Mouse (Mus musculus): Measurements from ENCODE around the gene Krtap31-2. TPM values are rescaled to one million over a fixed set of nuclear protein-coding genes. Genes with fewer than 3 reads are reported as not detected.
A peak's percentile ranks its signal among the peaks of the same experiment; 100 is the strongest.

The Krtap31-2 gene
- polyA plus RNA-seq (2012; rRNA removed), result not detected in 2 replicates

- Histone ChIP-seq H3K4me1 (ENCODE audit: control insufficient read depth, insufficient read depth, low read length) (no peaks in the 10 kb centered on the region), H3K4me3 (ENCODE audit: insufficient read depth, low read length) (no peak within 1 kb of the TSS)
Observed at GRCm38 (mm10) chr11:99935991-99936390, at the start of gene Krtap31-2. TSS of gene Krtap31-2 (plus strand) at chr11:99936291.

DNA sequence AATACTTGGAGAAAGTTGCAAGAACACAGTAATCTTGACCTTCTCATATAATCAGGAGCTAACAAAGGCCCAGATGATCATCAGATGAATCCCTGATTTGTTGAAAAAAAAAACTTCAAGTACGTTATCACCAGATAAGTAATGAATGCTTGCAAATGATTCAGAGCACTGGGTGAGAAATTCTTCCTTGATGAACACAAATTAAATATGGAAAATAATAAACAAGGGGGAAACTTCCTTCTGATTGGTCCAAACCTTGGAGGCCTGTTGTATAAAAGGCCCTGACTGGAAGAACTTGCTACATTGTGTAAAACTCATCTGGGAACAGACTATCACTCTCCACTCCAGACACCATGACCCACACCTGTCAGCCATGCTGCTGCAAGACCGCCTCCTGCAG lies 28.5 kb upstream of the Krtap31-2 start, which contains the start of gene Krtap31-1:
Gene Krtap31-1 (plus strand): TSS at position 301 of the 400 bp plus-strand sequence.
- TF ChIP-seq POLR2A (IDR thresholded peaks at IDR 0.05; ENCODE audit: extremely low read depth, insufficient read depth, low read length) (no peak), CTCF (IDR thresholded peaks at IDR 0.05; ENCODE audit: extremely low read depth, insufficient read depth, low read length) (no peak)
- Histone ChIP-seq H3K27ac (ENCODE audit: insufficient read depth, low read length) (no peak within 1 kb of the TSS), H3K4me3 (ENCODE audit: insufficient read depth, low read length) (no peak within 1 kb of the TSS), H3K4me1 (ENCODE audit: control insufficient read depth, insufficient read depth, low read length) (no peaks in the 10 kb centered on the region)

More at GRCm38 (mm10) chr11:99935991-99936390, at the start of gene Krtap31-2:
- no peak within 1 kb of the TSS for H3K27ac ChIP-seq (ENCODE audit: insufficient read depth, low read length)
- no peak for TF ChIP-seq POLR2A (IDR thresholded peaks at IDR 0.05; ENCODE audit: extremely low read depth, insufficient read depth, low read length)

DNA sequence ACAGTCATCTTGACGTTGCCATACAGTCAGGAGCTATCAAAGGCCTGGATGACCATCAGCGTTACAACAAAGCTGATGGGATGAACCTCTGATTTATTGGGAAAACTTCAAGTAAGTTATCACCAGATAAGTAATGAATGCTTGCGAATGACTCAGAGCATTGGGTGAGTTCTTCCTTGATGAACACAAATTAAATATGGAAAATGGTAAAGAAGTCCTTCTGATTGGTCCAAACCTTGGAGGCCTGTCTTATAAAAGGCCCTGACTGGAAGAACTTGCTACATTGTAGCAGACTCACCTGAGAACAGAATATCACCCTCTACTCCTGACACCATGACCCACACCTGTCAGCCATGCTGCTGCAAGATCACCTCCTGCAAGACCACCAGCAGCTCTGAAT lies 21.6 kb upstream of the Krtap31-2 start, which contains the start of gene Gm11565:
Gene Gm11565 (plus strand): TSS at position 301 of the 400 bp plus-strand sequence.
- Histone ChIP-seq H3K4me3 (ENCODE audit: insufficient read depth, low read length) (no peak within 1 kb of the TSS), H3K27ac (ENCODE audit: insufficient read depth, low read length) (no peak within 1 kb of the TSS), H3K4me1 (ENCODE audit: control insufficient read depth, insufficient read depth, low read length) (no peaks in the 10 kb centered on the region)
- TF ChIP-seq CTCF (IDR thresholded peaks at IDR 0.05; ENCODE audit: extremely low read depth, insufficient read depth, low read length) (no peak), POLR2A (IDR thresholded peaks at IDR 0.05; ENCODE audit: extremely low read depth, insufficient read depth, low read length) (no peak)

DNA sequence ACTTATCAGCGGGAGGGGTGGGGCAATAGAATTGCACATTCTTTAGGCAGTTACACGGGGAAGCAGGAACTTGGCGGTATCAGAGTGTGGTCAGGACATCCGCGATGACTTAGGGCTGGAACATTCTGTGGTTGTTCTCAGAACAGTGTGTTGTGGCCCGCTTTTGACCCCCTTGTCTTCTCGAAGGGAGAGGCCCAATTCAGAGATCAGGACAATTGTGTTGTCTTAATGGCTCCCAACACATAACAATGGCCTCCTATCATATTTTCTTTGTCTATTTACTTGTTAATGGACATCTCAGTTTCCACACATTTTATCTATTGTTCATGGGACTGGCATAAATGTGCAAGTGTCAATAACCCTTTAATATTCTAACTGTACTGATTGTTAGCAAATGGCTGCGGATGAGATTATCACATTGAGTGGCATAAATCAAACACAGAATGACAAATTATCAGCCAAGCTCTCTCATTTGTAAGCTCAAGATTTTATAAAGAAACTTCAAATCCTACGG lies 1.7 kb downstream of the Krtap31-2 start:
- no peak overlapping the region for H3K4me3 ChIP-seq (ENCODE audit: insufficient read depth, low read length)
- no peak overlapping the region for H3K27ac ChIP-seq (ENCODE audit: insufficient read depth, low read length)
- TF ChIP-seq POLR2A (IDR thresholded peaks at IDR 0.05; ENCODE audit: extremely low read depth, insufficient read depth, low read length), result no peak
- no peak for TF ChIP-seq CTCF (IDR thresholded peaks at IDR 0.05; ENCODE audit: extremely low read depth, insufficient read depth, low read length)
- no peaks in the 10 kb centered on the region for H3K4me1 ChIP-seq (ENCODE audit: control insufficient read depth, insufficient read depth, low read length)

DNA sequence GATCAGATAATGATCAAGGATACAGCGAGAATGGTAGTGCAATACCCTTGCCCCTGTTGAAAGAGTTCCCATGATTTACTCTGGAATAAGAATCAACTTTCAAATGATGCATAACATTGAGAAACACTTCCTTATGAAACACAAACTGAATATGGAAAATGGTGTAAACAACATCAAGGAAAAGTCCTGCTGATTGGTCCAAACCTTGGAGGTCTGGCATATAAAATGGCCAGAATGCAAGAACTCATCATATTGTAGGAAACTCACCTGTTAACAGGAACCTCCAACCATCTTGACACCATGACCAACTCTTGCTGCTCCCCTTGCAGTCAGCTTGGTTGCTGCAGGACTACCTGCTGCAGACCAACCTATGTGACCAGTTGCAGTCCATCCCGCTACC lies 12.1 kb downstream of the Krtap31-2 start, which contains the start of gene Krtap9-5:
Gene Krtap9-5 (plus strand): TSS at position 301 of the 400 bp plus-strand sequence.
- H3K4me3 ChIP-seq (ENCODE audit: insufficient read depth, low read length), result no peak within 1 kb of the TSS
- TF ChIP-seq POLR2A (IDR thresholded peaks at IDR 0.05; ENCODE audit: extremely low read depth, insufficient read depth, low read length) (no peak), CTCF (IDR thresholded peaks at IDR 0.05; ENCODE audit: extremely low read depth, insufficient read depth, low read length) (no peak)
- H3K27ac ChIP-seq (ENCODE audit: insufficient read depth, low read length), result no peak within 1 kb of the TSS

GRCm38 (mm10) chr11:99964213-99964612 lies 28.1 kb downstream of the Krtap31-2 start:
- TF ChIP-seq CTCF (IDR thresholded peaks at IDR 0.05; ENCODE audit: extremely low read depth, insufficient read depth, low read length) (0 out of 2 replicates have a peak, but pooled peaks have one; percentile 0), POLR2A (IDR thresholded peaks at IDR 0.05; ENCODE audit: extremely low read depth, insufficient read depth, low read length) (no peak)
- no peaks in the 10 kb centered on the region for H3K4me1 ChIP-seq (ENCODE audit: control insufficient read depth, insufficient read depth, low read length)

More for the DNA sequence above, 12.1 kb downstream of the Krtap31-2 start, which contains the start of gene Krtap9-5:
- H3K4me1 ChIP-seq (ENCODE audit: control insufficient read depth, insufficient read depth, low read length), result no peaks in the 10 kb centered on the region

GRCm38 (mm10) chr11:99965961-99966360 lies 29.9 kb downstream of the Krtap31-2 start:
- Histone ChIP-seq H3K4me1 (ENCODE audit: control insufficient read depth, insufficient read depth, low read length) (no peaks in the 10 kb centered on the region), H3K27ac (ENCODE audit: insufficient read depth, low read length) (no peak overlapping the region), H3K4me3 (ENCODE audit: insufficient read depth, low read length) (no peak overlapping the region)
- no peak for TF ChIP-seq CTCF (IDR thresholded peaks at IDR 0.05; ENCODE audit: extremely low read depth, insufficient read depth, low read length)
- no peak for TF ChIP-seq POLR2A (IDR thresholded peaks at IDR 0.05; ENCODE audit: extremely low read depth, insufficient read depth, low read length)

More at GRCm38 (mm10) chr11:99964213-99964612, 28.1 kb downstream of the Krtap31-2 start:
- Histone ChIP-seq H3K27ac (ENCODE audit: insufficient read depth, low read length) (no peak overlapping the region), H3K4me3 (ENCODE audit: insufficient read depth, low read length) (no peak overlapping the region)

GRCm38 (mm10) chr11:99978953-99979352 lies 42.9 kb downstream of the Krtap31-2 start, which contains the start of gene Krtap29-1:
TSS of gene Krtap29-1 (minus strand) at chr11:99979053.
- Histone ChIP-seq H3K4me3 (ENCODE audit: insufficient read depth, low read length) (no peak within 1 kb of the TSS), H3K4me1 (ENCODE audit: control insufficient read depth, insufficient read depth, low read length) (no peaks in the 10 kb centered on the region), H3K27ac (ENCODE audit: insufficient read depth, low read length) (no peak within 1 kb of the TSS)
- no peak for TF ChIP-seq CTCF (IDR thresholded peaks at IDR 0.05; ENCODE audit: extremely low read depth, insufficient read depth, low read length)
- no peak for TF ChIP-seq POLR2A (IDR thresholded peaks at IDR 0.05; ENCODE audit: extremely low read depth, insufficient read depth, low read length)

- H3K4me1 ChIP-seq (ENCODE audit: control insufficient read depth, insufficient read depth, low read length), result no peaks in the 10 kb centered on the region
- TF ChIP-seq CTCF (IDR thresholded peaks at IDR 0.05; ENCODE audit: extremely low read depth, insufficient read depth, low read length) (no peak), POLR2A (IDR thresholded peaks at IDR 0.05; ENCODE audit: extremely low read depth, insufficient read depth, low read length) (no peak)
- H3K4me3 ChIP-seq (ENCODE audit: insufficient read depth, low read length), result no peak overlapping the region
- H3K27ac ChIP-seq (ENCODE audit: insufficient read depth, low read length), result no peak overlapping the region
Observed at GRCm38 (mm10) chr11:99982731-99983130, 46.6 kb downstream of the Krtap31-2 start.

- Histone ChIP-seq H3K4me1 (ENCODE audit: control insufficient read depth, insufficient read depth, low read length) (no peaks in the 10 kb centered on the region), H3K27ac (ENCODE audit: insufficient read depth, low read length) (no peak overlapping the region), H3K4me3 (ENCODE audit: insufficient read depth, low read length) (no peak overlapping the region)
- TF ChIP-seq CTCF (IDR thresholded peaks at IDR 0.05; ENCODE audit: extremely low read depth, insufficient read depth, low read length), result no peak
- TF ChIP-seq POLR2A (IDR thresholded peaks at IDR 0.05; ENCODE audit: extremely low read depth, insufficient read depth, low read length), result no peak
Observed at GRCm38 (mm10) chr11:99983442-99983841, 47.4 kb downstream of the Krtap31-2 start.

Data from cortical plate, adult 2 months (tissue).